Mouse (Mus musculus) spleen, adult 2 months (tissue): ENCODE results near the gene Fyco1. TPM values are rescaled to one million over a fixed set of nuclear protein-coding genes. Genes with fewer than 3 reads are reported as not detected.

Experiments
- DNase-seq, 2 experiments: peaks; one replicate each; pipeline versions ENCODE4 v3.0.0 to v3.0.0-alpha.2; 2012 to 2021; ENCODE audit warnings: low spot score in 2 of 2, low read depth in 1 of 2
- H3K27ac ChIP-seq: fragments of 200-500 bp; 2 replicates; pipeline ENCODE4 v1.5.1; 2012; ENCODE audit warnings: low read length, inconsistent platforms; ENCODE audit not compliant: insufficient read depth
- H3K27me3 ChIP-seq: fragments of 200-500 bp; 2 replicates; pipeline ENCODE4 v1.6.1; 2012; ENCODE audit warnings: mild to moderate bottlenecking, moderate library complexity, low read length, inconsistent platforms; ENCODE audit not compliant: control insufficient read depth, insufficient read depth
- H3K36me3 ChIP-seq: fragments of 200-500 bp; 2 replicates; pipeline ENCODE4 v1.6.1; 2012; ENCODE audit warnings: mild to moderate bottlenecking, low read length, inconsistent platforms; ENCODE audit not compliant: control insufficient read depth, insufficient read depth
- H3K4me1 ChIP-seq: fragments of 200-500 bp; 2 replicates; pipeline ENCODE4 v1.6.1; 2011; ENCODE audit warnings: inconsistent platforms; ENCODE audit not compliant: control insufficient read depth, insufficient read depth, insufficient read length
- H3K4me3 ChIP-seq: fragments of 200-500 bp; 2 replicates; pipeline ENCODE4 v1.5.1; 2011; ENCODE audit warnings: mild to moderate bottlenecking, inconsistent platforms; ENCODE audit not compliant: insufficient read depth, insufficient read length; ENCODE audit errors: extremely low read depth
- CTCF ChIP-seq: fragments of 200-500 bp; IDR thresholded peaks from 2 replicates; pipeline ENCODE4 v1.5.1; 2011; ENCODE audit warnings: mild to moderate bottlenecking, inconsistent platforms; ENCODE audit not compliant: insufficient read depth, insufficient read length, insufficient replicate concordance; ENCODE audit errors: extremely low read depth
- POLR2A ChIP-seq: fragments of 200-500 bp; IDR thresholded peaks from 2 replicates; pipeline ENCODE4 v1.6.1; 2011; ENCODE audit warnings: low read depth, low read length, inconsistent platforms
- whole genome bisulfite sequencing: fragments of 180-500 bp; shearing (Covaris S2); methylation state at CpG from one replicate; pipeline ENCODE4 v1.1.7; 2018; 5-methylcytosine and 5-hydroxymethylcytosine counted together
- polyA plus RNA-seq: library from polyadenylated mRNA; depleted of rRNA; stranded (reverse); fragments of >200 nt; gene quantifications from 2 replicates; pipeline ENCODE4 v1.2.3, GENCODE M21; 2012

Gene Fyco1
- polyA plus RNA-seq, 1 experiment = 6.0 TPM

DNA sequence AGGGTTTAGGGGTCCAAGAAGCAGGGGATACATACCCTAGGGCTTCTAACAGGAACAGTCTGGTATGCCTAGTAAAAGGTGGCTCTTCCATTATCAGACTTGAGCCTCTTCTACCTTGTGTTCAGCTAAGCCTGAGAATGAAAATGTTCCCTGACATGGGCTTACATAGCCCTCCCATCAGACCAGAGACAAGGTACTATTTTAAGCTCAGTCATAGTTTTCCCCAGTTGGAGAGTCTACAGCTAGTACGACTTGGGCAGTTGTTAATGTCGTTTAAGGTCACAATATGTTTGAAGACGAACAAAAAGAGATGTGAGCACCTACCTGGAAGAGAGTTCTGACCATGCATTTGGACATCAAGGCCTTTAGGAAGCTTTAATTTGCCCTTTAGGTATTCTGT, 7.2 kb downstream of the Fyco1 start:
- Histone ChIP-seq H3K27ac (no peak overlapping the region), H3K4me1 (0 out of 2 replicates have a peak, but pooled peaks cover 2% of the 10 kb centered on the region), H3K4me3 (no peak overlapping the region), H3K27me3 (no peaks in the 10 kb centered on the region), H3K36me3 (peaks cover 14% of the 10 kb centered on the region)
- TF ChIP-seq CTCF (no peak), POLR2A (no peak)
- WGBS = 85% methylated on average over 3 of the region's 3 CpGs
- DNase-seq = no peak

DNA sequence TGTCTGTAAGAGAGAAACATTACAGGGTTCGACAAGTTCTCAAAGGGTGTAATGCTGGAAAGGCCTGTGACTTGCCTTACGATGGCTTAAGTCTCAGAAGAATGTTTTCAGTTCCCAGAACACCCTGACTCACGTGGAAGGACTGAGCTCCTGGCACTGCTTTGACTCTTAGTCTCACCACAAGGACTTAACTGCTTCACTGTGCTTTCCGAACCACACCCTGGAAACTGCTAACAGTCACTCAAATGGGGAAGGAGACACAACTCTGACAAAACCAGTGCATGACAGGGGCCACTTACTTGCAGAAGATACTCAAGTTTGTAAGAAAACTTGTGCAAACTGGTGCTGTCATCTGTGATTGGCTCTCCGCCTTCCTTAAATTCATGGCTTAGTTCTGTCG, 11.5 kb downstream of the Fyco1 start:
- 82% methylated on average over 6 of the region's 6 CpGs for WGBS

DNA sequence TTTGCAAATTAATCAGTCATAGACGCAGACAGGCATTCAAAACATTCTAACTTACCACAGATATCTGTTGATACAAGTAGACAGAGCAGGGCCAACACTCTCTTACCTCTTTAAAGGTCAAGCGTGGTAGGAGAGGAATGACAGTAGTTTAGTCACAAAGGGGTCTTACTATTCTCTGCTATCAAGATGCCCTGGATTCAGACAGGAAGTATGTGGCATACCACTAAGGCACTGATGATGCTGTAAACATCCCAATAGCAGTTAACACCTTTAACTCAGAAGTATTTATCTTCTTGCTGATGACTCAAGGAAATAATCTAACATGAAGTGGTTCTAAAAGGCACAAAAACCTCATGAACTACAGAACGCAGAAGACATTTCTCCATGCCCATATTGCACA, 15.8 kb downstream of the Fyco1 start:
- Histone ChIP-seq H3K4me3 (no peak overlapping the region), H3K27me3 (no peaks in the 10 kb centered on the region), H3K36me3 (peaks cover 40% of the 10 kb centered on the region), H3K27ac (no peak overlapping the region), H3K4me1 (no peaks in the 10 kb centered on the region)
- 87% methylated on average over 3 of the region's 3 CpGs for WGBS
- no peak for DNase-seq
- TF ChIP-seq CTCF (no peak), POLR2A (no peak)

More for the DNA sequence above, 11.5 kb downstream of the Fyco1 start:
- H3K27ac ChIP-seq = no peak overlapping the region
- H3K27me3 ChIP-seq = no peaks in the 10 kb centered on the region
- 0 out of 2 replicates have a peak, but pooled peaks cover 1% of the 10 kb centered on the region for H3K4me1 ChIP-seq
- no peak for DNase-seq
- TF ChIP-seq CTCF (no peak), POLR2A (no peak)
- H3K36me3 ChIP-seq = peaks cover 33% of the 10 kb centered on the region
- H3K4me3 ChIP-seq = no peak overlapping the region

DNA sequence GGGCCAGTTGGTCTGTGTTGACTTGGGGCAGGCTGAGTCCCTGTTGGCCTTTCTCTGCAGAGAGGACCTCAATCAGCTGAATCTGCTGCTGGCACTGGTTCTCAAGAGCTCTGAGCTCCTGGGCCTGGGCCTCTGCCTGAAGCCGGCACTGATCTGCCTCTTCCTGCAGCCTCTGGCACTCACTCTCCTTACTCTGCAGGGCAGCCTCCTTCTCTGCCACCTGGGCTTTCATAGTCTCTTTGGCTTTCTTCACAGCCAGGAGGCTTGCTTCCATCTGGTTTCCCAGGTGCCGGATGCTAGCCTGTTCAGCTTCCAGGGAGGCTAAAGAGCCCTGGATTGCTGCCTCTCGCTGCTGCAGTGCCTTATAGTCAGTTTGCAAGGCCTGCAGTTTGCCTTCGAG, 22.8 kb downstream of the Fyco1 start:
- Histone ChIP-seq H3K27ac (no peak overlapping the region), H3K4me1 (no peaks in the 10 kb centered on the region), H3K36me3 (peaks cover 60% of the 10 kb centered on the region), H3K4me3 (no peak overlapping the region), H3K27me3 (no peaks in the 10 kb centered on the region)
- TF ChIP-seq POLR2A (no peak), CTCF (no peak)
- DNase-seq = no peak
- WGBS = 91% methylated on average over 4 of the region's 4 CpGs

DNA sequence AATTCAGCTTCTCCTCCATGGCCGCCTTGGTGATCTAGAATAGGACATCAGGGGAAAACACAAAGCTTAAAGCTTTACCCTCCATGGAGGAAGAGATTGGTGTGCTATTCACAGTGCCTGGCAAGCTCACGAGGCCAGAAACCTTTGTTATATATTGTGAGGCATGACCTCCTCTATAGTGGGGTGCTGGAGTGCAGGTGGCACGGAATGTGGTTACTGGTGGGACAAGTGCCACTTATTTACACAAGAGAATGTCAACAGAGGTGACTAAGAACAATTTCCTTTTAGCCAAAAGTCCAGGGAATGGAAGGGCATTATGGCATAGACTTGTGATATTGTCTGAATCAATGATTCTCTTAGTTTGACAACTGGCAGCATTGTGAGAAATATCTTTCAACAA, 25.1 kb downstream of the Fyco1 start:
- Histone ChIP-seq H3K36me3 (peaks cover 64% of the 10 kb centered on the region), H3K27me3 (no peaks in the 10 kb centered on the region), H3K4me3 (no peak overlapping the region), H3K27ac (no peak overlapping the region), H3K4me1 (no peaks in the 10 kb centered on the region)
- no peak for DNase-seq
- TF ChIP-seq POLR2A (no peak), CTCF (no peak)
- WGBS = 93% methylated on average over 3 of the region's 3 CpGs

DNA sequence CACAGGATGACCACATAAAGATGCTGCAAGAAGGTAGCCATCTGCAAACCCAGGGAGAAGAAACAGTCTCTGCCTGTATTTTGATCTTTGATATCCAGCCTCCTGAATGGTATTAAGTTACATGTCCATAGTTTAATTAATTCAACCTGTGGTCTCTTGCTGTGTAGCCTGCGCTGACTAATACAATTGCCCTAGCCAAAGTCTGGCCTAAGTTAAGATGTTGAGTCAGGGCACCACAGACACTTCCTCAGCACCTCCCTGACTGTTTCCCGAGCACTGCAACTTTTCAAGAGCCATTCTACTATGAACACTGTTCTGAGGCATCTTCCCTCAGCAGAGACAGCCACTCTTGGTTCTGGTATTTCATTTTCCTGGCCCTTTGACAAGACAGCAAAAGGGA, 33.1 kb downstream of the Fyco1 start:
- no peak overlapping the region for H3K4me3 ChIP-seq
- H3K4me1 ChIP-seq = peaks cover 3% of the 10 kb centered on the region; the same call in 1 of the 2 replicates
- WGBS = 92% methylated on average over 2 of the region's 2 CpGs
- H3K27ac ChIP-seq = no peak overlapping the region
- H3K27me3 ChIP-seq = no peaks in the 10 kb centered on the region
- DNase-seq = no peak
- H3K36me3 ChIP-seq = peaks cover 36% of the 10 kb centered on the region
- TF ChIP-seq POLR2A (no peak), CTCF (no peak)

DNA sequence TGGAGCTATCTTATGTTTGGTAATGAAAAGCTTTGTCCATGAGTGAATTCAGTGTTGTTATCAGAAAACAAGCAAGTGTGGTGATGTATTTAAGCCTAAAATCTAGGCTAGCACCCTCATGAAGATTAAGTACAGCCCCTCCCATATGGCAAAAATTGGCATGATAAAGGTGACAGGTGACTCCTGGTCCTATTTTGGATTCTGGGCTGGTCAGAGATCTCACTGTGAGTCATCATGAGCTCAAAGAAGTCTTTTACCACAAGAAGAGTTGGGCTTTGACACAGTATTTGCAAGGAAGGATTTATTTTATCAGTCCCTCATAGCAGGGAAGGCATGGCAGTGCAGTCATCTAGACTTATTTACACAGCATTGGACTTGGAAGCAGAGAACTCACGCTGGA, 35.7 kb downstream of the Fyco1 start:
- no peak for DNase-seq
- Histone ChIP-seq H3K36me3 (peaks cover 33% of the 10 kb centered on the region), H3K4me1 (peaks cover 4% of the 10 kb centered on the region; the same call in 1 of the 2 replicates), H3K27me3 (no peaks in the 10 kb centered on the region), H3K27ac (peak overlapping the region; percentile 6; the same call in 1 of the 2 replicates), H3K4me3 (no peak overlapping the region)
- no peak for TF ChIP-seq CTCF
- no peak for TF ChIP-seq POLR2A
- WGBS = 86% methylated on average over 1 of the region's 1 CpGs
